Mouse (Mus musculus) testis, postnatal 10 days (tissue): ENCODE results near the gene Fam102a.

Experiments used
- DNase-seq: peaks from one replicate; pipeline ENCODE4 v3.0.0; 2021; ENCODE audit warnings: low spot score

Gene Fam102a

GRCm38 (mm10) chr2:32608778-32609435 lies 73.8 kb downstream of the Fam102a start:
- peak; percentile 71 for DNase-seq

- peak; percentile 78 for DNase-seq
These were observed 75.6 kb downstream of the Fam102a start for GRCm38 (mm10) chr2:32610610-32611229.

- DNase-seq = peak; percentile 67
These were observed 77.1 kb downstream of the Fam102a start for GRCm38 (mm10) chr2:32612274-32612673.

GRCm38 (mm10) chr2:32617109-32617508 lies 82.0 kb downstream of the Fam102a start:
- no peak for DNase-seq

- DNase-seq = peak; percentile 59
These were observed 82.5 kb downstream of the Fam102a start for GRCm38 (mm10) chr2:32617601-32618000.

- DNase-seq = no peak
These were observed 82.9 kb downstream of the Fam102a start for GRCm38 (mm10) chr2:32618051-32618450.
